Mouse (Mus musculus) lung, postnatal 0 days (tissue): ENCODE data around the gene Col23a1.

Experiments used
- CTCF ChIP-seq: IDR thresholded peaks from 2 replicates; pipeline ENCODE4 v1.5.1; 2016; ENCODE audit warnings: antibody characterized with exemption, mild to moderate bottlenecking
- EP300 ChIP-seq: IDR thresholded peaks from 2 replicates; pipeline ENCODE4 v1.6.1; 2016; ENCODE audit warnings: antibody characterized with exemption, mild to moderate bottlenecking, control low read depth

DNA sequence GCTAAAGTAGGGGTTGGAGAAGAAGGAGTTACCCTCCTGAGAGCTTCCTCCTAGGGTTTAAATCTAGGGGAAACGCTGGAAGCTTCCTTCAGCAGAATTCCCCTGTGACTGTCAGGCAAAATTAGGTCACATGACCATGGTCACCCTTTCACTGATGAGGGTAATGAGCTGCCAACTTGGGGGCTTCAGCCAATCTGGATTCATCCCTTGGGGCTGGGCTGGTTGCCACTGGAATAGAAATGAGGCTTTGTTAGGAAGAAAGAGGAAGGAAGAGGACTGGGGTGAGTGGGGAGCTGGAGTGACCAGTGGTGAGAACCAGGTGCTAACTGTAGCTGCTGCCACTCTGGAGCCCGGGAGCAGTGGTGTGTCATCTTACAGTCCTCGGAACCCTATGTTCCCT, 6.0 kb downstream of the Col23a1 start:
- TF ChIP-seq CTCF: no peak
- TF ChIP-seq EP300: no peak
